Mouse (Mus musculus) fibroblast of lung, adult 2 months (primary cell): ENCODE measurements at regions not wholly inside any gene's neighbourhood (a gene's known extent, or its start where the extent isn't known, plus 50 kb on each side); places are given as distances from the start of the nearest gene placed in this dataset.
"Not testable (repeated sequence)": the region's sequence is repeated elsewhere in the genome, so short reads cannot be mapped to it uniquely, and the experiment has no call there.

ENCODE experiments used
- DNase-seq: peaks from one replicate; pipeline ENCODE4 v3.0.0-alpha.2; 2011; ENCODE audit warnings: low read depth

DNA sequence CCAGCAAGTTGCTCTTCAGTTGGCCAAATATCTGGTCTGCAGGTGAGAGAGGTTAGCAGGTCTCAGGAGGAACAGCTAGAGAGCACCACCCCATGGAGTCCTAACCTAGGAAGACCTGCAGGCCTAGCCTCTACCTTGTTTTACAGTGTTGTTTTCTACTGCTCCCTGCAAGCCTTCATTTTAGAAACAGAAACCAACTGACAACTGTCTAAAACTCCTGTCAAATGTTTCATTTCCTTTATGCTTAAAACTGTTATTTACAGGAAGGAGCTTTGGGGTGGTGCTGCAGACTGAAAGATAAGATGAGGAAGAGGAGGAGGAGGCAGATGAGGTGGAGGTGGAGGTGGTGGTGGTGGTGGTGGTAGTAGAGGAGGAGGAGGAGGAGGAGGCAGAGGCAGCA is 96.6 kb upstream of the Selenop start:
- DNase-seq = no peak

DNA sequence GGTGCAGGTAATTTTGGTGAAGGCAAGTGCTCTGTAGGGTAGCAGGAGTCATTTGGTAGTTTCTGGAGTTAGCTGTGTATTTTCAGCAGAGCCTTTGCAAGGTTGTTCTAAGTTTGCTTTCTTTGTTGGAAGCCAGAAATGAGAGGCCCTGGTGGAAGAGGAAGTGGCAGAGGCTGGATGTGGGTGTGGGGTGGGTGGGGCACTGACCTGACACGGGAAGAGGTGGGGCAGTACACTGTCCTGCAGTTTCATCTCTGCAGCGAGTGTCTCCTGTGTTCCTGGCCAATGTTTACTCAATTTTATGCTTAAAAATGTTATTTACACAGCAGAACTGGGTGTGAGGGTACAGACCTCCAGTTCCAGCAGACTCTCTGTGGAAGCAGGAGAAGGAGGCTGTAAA is 94.3 kb upstream of the Selenop start:
- no peak for DNase-seq

DNA sequence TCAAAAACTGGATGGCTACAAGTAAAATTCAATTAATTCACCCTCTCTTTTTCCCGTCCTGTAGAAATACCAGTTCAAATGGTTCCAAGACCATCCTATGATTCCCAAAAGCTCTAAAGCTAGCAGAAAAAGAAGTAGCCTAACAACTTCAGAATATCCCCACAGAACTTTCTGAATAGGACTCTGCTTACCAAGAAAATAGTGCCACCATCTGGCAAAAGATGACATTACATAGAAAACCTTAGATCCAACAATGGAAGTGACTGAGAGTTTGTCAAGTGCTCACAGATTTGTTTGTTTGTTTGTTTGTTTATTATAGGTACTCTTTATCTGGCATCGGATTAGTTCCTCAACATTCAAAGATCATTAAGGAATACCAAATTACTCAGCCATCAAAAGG is 93.5 kb upstream of the Selenop start:
- peak; percentile 7 for DNase-seq

DNA sequence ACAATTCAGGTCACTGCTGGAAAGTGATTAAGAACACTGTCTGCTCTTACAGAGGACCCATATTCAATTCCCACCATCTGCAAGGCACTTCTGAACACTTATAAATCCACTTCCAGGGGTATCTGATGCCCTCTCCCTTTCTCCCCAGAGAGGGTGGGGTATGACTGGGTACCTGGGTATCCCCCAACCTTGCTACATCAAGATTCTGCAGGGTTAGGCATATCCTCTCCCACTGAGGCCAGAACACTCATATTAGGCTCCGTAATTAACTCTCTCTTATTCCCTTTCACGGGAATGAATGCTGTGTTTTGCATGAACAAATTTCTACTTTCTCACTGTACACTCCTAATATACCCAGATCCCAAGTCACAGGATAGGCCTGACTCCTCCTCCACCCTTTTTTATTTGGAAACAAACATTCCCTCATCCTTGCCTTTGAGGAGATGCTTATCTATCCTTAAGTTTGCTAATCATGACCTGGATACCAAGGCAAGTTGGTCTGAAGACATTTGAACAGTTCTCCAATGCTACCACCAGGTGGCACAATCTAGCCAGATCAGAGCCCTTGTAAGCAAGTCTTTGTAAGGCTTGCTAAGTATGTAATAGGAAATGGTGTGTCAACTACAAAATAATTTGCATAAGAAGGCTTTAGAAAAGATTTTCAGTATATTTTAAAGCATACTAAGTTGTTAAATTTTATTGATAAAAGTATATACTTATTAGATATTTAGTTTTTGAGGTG is 66.3 kb upstream of the Selenop start:
- DNase-seq = peak; percentile 42

DNA sequence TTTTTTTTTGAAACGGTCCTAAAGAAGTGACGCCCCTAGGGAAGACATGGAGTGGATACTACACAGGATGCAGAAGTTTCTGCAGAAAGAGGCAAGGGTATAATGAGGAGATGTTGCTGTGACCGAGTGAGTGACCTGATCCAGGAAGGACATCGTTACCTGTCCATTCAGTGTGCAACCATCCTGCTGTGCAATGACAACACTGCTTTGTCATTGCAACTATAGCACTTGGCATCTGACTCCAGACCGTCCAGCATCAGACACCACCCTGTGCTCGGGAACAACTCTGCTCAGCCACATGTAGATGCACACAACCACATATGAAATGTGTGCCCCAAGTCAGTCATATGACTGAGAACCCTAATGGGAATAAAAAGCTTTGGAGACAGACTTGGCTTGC is 62.8 kb upstream of the Selenop start:
- no peak for DNase-seq

DNA sequence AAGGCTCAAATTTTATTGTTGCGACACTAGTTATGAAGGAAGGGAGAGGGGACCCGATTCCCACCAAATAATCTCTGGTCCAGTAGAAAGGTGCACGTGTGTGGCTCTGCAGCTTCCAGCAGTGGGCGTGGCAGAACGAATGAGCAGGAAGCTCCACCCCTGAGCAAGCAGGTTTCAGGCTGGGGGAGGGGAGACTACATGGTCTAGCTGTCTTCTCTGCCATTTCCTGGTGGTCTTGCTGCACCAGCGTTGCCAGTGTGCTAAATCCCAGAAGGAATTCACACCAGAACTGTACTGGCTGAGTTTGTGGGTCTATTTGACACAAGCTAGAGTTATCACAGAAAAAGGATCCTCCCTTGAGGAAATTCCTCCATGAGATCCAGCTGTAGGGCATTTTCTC is 62.3 kb upstream of the Selenop start:
- not testable (repeated sequence) for DNase-seq

DNA sequence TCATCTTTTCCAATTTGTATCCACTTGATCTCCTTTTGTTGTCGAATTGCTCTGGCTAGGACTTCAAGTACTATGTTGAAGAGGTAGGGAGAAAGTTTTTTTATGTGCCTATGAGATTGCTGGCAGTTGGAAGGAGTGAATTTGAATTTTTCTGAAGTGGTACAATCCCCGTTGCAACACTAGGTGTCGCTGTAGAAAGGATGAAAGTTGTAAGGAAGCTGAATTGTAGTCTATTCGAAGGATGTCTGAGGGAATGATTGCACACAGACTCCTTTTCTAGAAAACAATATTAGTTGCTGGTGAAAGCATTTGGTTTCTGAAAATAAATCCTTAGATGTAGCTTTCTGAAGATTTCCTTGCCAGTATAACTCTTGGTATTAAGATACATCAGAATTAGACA is 54.6 kb upstream of the Selenop start:
- DNase-seq = peak; percentile 30

DNA sequence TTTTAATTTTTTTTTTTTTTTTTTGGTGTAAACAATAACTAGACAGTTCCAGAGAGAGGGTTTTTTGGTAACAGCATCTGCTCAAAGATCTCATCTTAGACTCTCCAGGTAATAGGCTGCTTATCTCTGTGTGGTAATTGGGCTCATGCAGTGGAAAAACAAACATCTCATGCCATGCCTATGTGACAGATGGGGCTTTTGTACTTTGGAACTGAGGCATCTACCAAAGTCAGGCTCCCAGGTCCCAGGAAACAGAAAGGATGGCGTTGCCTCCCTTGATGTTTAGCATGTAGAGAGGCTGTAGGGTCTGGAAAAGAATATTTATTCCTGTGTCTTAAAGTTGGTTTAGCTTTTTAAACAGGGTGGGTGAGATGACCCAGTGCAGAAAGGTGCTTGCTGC is 53.1 kb upstream of the Selenop start:
- DNase-seq = no peak
